ENCODE assay signal across 9 mouse cellular contexts in the genomic region with DNA sequence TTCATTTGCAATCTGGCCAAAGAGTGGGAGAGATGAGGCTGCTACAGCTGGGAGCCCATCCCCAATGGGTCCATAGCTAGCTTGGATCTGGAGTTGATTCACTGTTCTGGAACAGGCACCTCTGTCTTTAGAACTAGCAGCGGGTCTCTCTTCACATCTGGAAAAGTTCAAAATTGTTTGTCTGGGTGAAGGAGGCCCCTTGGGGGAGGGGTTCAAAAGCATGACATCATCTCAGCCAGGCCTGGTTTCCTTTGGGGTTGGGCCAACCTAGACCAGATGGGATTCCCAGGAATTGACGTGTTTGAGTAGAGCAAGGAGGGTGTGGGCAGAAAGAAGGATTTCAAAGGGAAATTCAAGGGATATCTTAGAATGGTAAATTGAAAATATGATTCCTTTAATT. TPM values are rescaled to one million over a fixed set of nuclear protein-coding genes. Genes with fewer than 3 reads are reported as not detected.
DNase-seq lines count a peak whose midpoint lies in the region; ATAC-seq and TF ChIP-seq lines count a peak whose summit lies in the region.
"Had no signal": no experiment of that assay in that cellular context is flagged by ENCODE, and none has a peak within 500 bp of the region (broad histone marks: within the 10 kb centered on the region; RNA-seq: fewer than 3 reads in every experiment).

No protein-coding gene starts in this region.

- H3K9ac ChIP-seq in embryonic facial prominence, embryonic 14.5 days (ENCODE audit: low read depth, low read length): no peak overlapping the region
- H3K9ac ChIP-seq in forebrain, postnatal 0 days: no peak overlapping the region

- peak overlapping the region; percentile 39; the same call in 1 of the 2 replicates for H3K27ac ChIP-seq in embryonic facial prominence, embryonic 14.5 days (replicated peaks; ENCODE audit: low read depth, low read length)
- no peak overlapping the region for H3K27ac ChIP-seq in forebrain, postnatal 0 days (ENCODE audit: low read depth, low read length)

- no peak overlapping the region for H3K4me3 ChIP-seq in embryonic facial prominence, embryonic 14.5 days (ENCODE audit: low read depth, low read length)
- H3K4me3 ChIP-seq in forebrain, postnatal 0 days (ENCODE audit: low read depth, low read length): no peak overlapping the region

- no peaks in the 10 kb centered on the region for H3K9me3 ChIP-seq in embryonic facial prominence, embryonic 14.5 days (ENCODE audit: control insufficient read depth, low read length)
- H3K9me3 ChIP-seq in forebrain, postnatal 0 days (ENCODE audit: low read length): no peaks in the 10 kb centered on the region

- 24% methylated on average over 2 of the region's 2 CpGs for WGBS in embryonic facial prominence, embryonic 14.5 days
- 54% methylated on average over 2 of the region's 2 CpGs for WGBS in forebrain, postnatal 0 days

- no peaks in the 10 kb centered on the region for H3K27me3 ChIP-seq in embryonic facial prominence, embryonic 14.5 days (replicated peaks; ENCODE audit: control insufficient read depth, insufficient read depth, low read length)
- H3K27me3 ChIP-seq in forebrain, postnatal 0 days (ENCODE audit: insufficient read depth, low read length): no peaks in the 10 kb centered on the region

- peak; percentile 75; the same call in 1 of the 2 replicates for ATAC-seq in embryonic facial prominence, embryonic 14.5 days (ENCODE audit: low read depth)
- no peak for ATAC-seq in forebrain, postnatal 0 days
- ATAC-seq in activated CD4-positive, CD25-positive, alpha-beta regulatory T cell, adult 4 months: no peak

- H3K4me2 ChIP-seq in embryonic facial prominence, embryonic 14.5 days (ENCODE audit: low read depth, low read length): no peak overlapping the region
- no peak overlapping the region for H3K4me2 ChIP-seq in forebrain, postnatal 0 days (ENCODE audit: low read depth)

- H3K4me1 ChIP-seq in embryonic facial prominence, embryonic 14.5 days (ENCODE audit: control insufficient read depth, insufficient read depth, low read length): peaks cover 7% of the 10 kb centered on the region
- H3K4me1 ChIP-seq in forebrain, postnatal 0 days (ENCODE audit: insufficient read depth): no peaks in the 10 kb centered on the region

- TF ChIP-seq CTCF in forebrain, postnatal 0 days (IDR thresholded peaks at IDR 0.05; ENCODE audit: low read depth): no peak

- intact Hi-C loops in left cerebral cortex, postnatal 14 days (cut with DNase I): no loop called here

- no peaks in the 10 kb centered on the region for H3K36me3 ChIP-seq in embryonic facial prominence, embryonic 14.5 days (ENCODE audit: control insufficient read depth, insufficient read depth, low read length)
- H3K36me3 ChIP-seq in forebrain, postnatal 0 days (ENCODE audit: insufficient read depth): no peaks in the 10 kb centered on the region

- DNase-seq in left cerebral cortex, adult 18-20 months (ENCODE audit: low spot score in 2 of 2): peak; percentile 51 to 59
- DNase-seq in left cerebral cortex, postnatal 14 days (ENCODE audit: low spot score in 2 of 2): no peak
- DNase-seq in embryonic facial prominence, embryonic 14.5 days (ENCODE audit: low spot score): peak; percentile 70
- peak; percentile 89 for DNase-seq in heart, adult 8-10 months (ENCODE audit: low spot score)
- peak; percentile 78 for DNase-seq in lung, postnatal 10 days
- DNase-seq in thymus, postnatal 36 days: no peak
- no peak for DNase-seq in forebrain, postnatal 0 days
- DNase-seq: cerebellum, postnatal 36 days had no signal

RNA-seq across cellular contexts. Expression of a gene that starts 6.8 kb away (rescaled TPM):
- 10 to 100 TPM; 58.2 to 62.0 TPM for total RNA-seq in left cerebral cortex, adult 18-20 months (2021)
- 10 to 100 TPM; 49.2 to 55.2 TPM for total RNA-seq in left cerebral cortex, postnatal 14 days (2021)
- 132 and 137 TPM in 2 replicates for polyA plus RNA-seq in embryonic facial prominence, embryonic 14.5 days (2014; fragmentation: Nextera tagmentation; extraction: Ambion mirVana)
- 10 to 100 TPM; 70.6 to 81.5 (median 80.7) TPM for total RNA-seq in heart, adult 8-10 months (2022)
- total RNA-seq in forebrain, postnatal 0 days (2014; rRNA removed): 23.2 and 23.9 TPM in 2 replicates
- 22.0 and 24.5 TPM in 2 replicates for polyA plus RNA-seq in forebrain, postnatal 0 days (2015; fragmentation: Nextera tagmentation; extraction: Ambion mirVana)
- polyA plus RNA-seq in activated CD4-positive, CD25-positive, alpha-beta regulatory T cell, adult 4 months (2017; shearing (Covaris generic)): under 1 TPM; 0.26 to 0.48 TPM

Comparison
In these comparisons a context has a peak if more than half of its experiments do, and no peak if none do; other contexts are left out.
1. DNase-seq: peak in left cerebral cortex, adult 18-20 months (2 of 2), embryonic facial prominence, embryonic 14.5 days (single experiment), heart, adult 8-10 months (single experiment) and lung, postnatal 10 days (single experiment); none in left cerebral cortex, postnatal 14 days (0 of 2), thymus, postnatal 36 days (0 of 2) and forebrain, postnatal 0 days (single experiment).